Mouse (Mus musculus) adrenal gland, adult 8-10 months (tissue): ENCODE measurements around the gene Cabp4. TPM values are rescaled to one million over a fixed set of nuclear protein-coding genes. Genes with fewer than 3 reads are reported as not detected.
A peak's percentile ranks its signal among the peaks of the same experiment; 100 is the strongest.
"Not testable (repeated sequence)": the region's sequence is repeated elsewhere in the genome, so short reads cannot be mapped to it uniquely, and the experiment has no call there.

Experiments used
- DNase-seq: peaks from one replicate; pipeline ENCODE4 v3.0.0; 2022
- total RNA-seq, 4 experiments: library from RNA; stranded (reverse); gene quantifications; 2 replicates each; pipeline ENCODE4 v1.2.4; 2022

Cabp4 gene
- total RNA-seq, 4 experiments from 2014 or later: 0.23 to 0.59 (median 0.39) TPM

DNA sequence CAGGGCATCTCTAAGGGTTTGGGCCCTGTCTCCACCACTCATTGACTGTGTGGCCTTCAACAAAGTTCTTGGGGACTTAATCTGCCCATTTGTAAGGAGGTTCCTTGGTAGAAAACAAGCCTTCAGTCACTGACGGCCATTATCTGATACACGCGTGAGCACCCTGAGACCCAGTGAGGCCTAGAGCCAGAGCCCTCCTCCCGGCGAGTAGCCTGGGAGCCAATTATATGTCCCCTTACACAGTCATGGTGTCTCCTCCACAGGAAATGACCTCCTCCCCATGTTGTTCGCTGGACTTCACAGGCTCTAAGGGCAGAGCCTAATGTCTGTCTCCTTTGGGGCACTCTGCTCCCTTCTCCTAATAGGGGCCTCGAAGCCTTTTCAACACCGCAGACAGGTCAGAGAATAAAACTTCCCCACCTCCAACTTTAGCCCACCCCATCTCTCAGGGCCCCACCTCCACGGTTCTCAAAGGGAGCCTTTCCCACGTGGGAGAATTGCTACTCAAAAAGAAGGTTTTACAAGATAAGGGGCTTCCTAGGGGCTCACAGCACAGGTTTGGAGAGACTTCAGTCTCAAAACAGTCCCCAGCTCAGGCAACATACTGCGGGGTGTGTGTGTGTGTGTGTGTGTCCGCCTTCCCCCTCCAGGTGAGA, 2.7 kb upstream of the Cabp4 start:
- DNase-seq: no peak

DNA sequence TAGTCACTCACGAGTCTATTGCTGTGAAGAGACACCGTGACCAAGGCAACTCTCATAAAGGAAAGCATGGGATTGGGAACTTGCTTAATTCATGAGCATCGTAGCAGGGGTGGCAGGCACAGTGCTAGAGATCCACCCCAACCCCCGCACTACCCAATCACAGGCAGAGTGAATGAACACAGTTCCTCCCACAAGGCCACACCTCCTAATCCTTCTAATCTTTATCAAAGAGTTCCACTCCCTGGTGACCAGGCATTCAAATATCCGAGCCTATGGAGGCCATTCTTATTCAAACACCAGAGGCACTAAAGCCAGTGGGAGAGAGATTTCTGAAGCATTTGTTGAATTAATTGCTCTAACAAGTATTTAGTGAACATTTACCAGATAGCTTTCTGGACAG, 2.1 kb upstream of the Cabp4 start:
- DNase-seq: no peak

DNA sequence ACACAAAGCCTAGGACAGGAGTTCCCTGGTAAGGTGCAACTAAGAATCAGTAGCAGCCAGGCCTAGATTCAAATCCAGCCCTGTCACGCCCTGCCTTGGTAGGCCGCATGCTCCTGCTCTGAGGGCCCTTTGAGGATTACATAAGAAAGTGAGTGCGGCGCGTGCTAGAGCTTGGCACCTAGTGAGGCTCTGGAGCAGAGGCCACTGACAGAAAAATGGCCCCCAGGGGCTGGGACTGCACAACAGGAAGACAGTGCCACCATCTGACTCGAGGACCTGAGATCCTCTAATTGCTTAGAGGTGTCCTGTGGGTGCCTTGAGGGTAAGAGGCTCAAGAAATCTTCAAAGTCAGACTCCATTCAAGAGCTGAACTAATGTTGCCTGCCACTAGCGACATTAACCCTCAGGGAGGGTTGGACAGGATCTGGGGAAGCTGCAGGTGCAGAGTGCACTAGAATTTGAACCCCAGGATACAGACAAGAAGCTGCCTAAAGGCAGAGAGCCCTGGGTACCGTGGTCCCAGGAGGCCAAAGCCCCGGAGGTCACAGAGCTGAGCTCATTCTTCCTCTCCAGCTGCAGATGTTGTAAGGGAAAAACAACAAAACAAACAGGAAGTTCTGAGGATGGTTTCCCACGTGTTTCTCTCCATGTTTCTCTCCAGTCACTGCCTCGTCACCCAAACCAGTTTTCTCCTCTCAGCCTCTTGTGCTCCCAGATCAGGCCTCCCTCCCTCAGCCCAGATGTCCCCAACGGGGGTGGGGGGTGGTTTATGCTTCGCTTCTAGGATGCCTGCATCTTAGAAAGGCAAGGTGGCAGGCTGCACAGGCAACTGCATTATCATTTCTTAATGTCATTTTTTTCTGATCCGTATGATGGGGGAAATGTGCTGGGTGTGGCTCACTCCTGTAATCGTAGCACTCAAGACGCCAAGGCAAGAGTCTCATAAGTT, 991 bp upstream of the Cabp4 start:
- DNase-seq: no peak

DNA sequence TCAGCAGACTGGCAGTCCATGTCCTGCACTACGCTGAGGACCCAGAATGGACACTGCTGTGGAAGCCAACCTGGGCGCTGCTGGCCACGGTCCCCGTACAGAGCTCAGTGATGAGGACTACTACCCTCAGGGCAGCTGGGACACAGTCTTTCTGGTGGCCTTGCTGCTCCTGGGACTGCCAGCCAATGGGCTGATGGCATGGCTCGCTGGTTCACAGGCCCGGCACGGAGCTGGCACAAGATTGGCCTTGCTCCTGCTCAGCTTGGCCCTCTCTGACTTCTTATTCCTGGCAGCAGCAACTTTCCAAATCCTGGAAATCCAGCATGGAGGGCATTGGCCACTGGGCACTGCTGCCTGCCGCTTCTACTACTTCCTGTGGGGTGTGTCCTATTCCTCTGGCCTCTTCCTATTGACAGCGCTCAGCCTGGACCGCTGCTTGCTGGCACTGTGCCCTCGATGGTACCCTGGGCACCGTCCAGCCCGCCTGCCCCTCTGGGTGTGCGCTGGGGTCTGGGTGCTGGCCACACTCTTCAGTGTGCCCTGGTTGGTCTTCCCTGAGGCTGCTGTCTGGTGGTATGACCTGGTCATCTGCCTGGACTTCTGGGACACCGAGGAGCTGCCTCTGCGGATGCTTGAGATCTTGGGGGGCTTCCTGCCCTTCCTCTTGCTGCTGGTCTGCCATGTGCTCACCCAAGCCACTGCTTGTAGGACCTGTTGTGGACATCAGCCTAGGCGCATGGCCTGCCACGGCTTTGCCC, 1.2 kb downstream of the Cabp4 start:
- no peak for DNase-seq

DNA sequence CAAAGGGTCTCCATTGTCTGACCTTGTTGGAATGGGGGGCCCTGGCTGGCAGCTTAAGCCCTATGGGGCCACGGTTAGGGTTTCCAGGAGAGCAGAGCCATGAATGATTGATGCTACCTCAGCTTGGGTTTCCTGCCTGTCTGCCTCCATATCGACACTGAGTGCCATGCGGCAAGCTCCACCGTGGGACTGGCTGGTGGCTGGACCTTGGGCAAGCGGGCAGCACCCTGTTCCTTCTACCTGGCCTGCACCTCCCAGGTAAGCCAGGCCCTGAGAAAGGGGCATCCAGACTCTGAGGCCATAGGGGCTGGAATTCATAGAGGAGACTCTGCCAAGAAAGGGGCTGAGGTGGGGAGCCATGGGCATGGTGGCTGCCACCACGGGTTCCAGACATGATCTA, 3.7 kb downstream of the Cabp4 start:
- DNase-seq: no peak

DNA sequence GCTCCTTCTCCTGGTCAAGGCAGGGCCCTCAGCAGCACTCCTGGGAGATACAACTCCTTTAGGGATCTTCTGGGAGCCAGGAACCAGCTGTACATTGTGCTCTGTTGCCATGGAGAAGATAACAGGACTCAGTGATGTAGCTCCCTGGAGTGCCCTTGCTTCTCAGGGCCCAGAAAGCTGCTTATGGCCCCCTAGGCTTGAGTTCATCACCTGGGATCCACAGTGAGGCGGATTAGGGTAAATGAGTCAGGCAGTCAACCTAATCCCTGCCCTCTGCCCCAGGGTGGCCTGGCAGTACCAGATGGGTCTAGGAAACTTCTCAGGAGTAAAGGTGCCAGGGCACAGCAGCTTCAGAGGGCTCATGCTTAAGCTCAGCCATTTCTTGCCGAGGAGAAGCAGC, 4.4 kb downstream of the Cabp4 start, which contains the start of gene Gpr152:
Gpr152 (plus strand) TSS at position 342 of the 400 bp plus-strand sequence.
- DNase-seq: no peak

DNA sequence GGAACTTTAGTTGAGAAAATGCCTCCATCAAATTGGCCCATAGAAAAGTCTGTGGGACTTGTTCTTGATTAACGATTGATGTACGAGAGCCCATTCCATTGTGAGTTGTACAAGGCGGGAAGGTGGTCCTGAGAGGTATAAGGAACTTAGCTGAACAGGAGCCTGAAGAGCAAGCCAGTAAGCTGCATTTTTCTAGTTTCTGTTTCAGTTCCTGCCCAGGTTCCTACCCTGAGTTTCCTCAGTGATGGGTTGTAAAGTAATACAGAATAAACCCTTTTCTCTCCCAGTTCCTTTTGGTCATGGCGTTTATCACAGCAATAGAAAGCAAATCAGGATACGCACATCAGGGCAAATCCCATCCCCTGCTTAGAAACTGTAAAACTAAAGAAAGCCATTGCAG, 5.9 kb downstream of the Cabp4 start:
- no peak for DNase-seq

DNA sequence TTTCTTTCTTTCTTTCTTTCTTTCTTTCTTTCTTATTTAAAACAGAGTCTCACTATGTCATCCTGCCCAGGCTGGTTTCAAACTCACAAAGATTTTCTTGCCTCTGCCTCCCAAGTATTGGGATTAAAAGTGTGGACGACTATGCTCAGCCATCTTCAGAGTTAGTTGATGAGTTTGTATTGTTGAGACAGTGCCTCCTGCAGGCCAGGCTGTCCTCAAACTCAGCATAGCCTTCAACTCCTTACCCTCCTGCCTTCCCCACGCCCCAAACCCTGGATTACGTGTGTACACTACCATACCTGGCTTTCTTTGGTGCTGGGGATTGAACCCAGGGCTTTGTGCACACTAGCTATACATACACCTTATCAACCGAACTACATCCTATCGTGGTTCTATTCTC, 7.4 kb downstream of the Cabp4 start:
- DNase-seq: no peak

DNA sequence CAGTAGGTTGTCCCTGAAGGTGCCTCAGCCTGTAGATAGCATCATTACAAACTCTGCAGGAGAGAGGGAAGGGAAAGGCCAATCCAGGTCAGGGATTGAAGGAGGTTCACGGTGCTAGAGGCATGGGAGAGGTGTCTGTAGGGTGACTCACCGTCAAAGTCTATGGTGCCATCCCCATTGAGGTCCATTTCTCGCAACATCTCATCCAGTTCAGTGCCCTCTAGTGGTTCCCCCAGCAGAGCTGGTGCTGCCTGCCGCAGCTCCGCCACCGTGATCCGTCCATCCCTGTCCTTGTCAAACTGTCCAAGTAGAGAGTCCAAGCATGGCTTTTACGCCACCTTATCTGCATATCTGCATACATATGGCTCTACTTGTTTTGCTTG, 7.9 kb downstream of the Cabp4 start:
- DNase-seq: not testable (repeated sequence)

DNA sequence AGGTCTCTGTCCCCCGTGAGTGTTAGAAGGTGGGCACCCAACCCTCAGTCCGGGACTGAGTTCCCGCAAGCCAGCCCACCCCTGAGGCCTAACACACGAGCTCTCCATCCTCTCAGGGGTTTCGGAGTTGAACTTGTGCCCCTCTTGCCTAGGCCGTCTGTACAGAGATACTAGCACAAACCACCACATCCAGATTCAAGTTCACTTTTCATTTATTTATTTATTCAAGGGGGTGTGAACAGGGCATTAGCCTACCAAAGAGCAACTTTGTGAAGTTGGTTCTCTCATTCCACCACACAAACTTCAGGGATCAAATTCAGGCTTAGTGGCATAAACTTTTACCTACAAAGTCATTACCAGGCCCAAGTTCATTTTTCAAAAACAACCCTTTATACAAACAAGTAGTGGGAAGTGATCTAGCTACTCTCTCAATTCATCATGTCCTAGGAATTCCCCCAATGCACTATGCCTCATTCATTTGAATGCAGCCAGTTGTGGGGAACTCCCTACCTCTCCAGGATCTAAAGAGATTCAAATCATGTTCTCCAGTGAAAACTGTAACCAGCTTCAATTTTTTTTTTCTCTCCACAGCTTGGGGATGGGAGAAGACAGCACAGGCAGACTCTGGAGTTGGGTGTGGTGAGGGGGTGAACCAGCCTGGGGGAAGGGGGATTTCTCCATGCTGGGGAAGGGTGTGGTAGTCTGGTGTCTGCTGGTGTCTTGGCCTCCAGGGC, 8.4 kb downstream of the Cabp4 start:
- DNase-seq: not testable (repeated sequence)

DNA sequence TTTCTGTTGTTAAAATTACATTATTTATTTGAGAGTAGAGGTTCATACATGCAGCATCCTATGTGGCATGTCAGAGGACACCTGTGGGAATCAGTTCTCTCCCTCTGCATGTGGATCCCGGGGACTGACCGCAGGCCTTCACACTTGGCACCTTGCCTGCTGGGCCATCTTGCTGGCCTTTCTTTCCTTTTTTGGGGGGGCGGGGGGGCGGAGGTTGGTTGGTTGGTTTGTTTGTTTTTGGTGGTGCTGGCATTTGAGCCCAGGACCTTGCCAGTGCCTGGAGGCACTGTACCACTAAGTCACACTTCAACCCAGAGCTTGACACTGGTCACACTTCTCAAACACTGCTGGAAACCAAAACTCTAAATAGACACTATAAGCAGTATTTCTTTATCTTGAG, 9.5 kb downstream of the Cabp4 start:
- DNase-seq: no peak

DNA sequence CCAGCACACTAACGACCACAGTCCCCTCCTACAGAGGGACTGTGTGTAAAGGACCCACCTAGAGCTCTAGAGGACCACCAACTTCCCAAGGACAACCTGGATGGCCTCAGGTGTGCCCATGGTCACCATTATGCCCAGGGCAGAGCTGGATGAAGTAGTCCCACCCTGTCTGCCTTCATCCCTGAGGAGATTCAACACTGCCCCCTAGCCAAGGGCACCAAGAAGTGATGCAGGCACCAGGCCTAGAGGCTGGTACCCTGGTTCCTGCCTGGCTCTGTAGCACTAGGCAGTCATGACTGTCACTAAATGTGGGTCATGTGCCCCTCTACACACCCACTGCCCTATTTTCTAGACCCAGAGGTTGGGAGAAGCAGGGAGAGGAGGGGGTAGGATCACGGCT, 12.1 kb downstream of the Cabp4 start:
- no peak for DNase-seq

DNA sequence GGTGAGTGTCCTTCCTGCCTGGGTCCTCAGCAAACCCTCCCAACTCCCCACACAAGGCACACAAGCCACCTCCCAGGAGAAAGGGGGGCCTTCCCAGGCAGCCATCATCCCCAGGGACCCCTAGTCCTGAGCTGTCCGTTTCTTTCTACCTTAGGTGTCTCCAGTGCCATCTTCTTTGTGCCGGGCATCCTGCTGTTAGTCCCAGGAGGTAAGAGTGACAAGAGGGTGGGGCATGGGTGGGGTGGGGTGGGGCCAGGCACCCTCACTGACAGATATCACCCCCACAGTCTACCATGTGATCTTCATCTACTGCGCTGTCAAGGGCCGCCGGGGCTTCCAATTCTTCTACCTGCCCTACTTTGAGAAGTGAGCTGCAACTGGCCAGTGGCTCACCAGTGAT, 12.8 kb downstream of the Cabp4 start:
- DNase-seq: no peak

DNA sequence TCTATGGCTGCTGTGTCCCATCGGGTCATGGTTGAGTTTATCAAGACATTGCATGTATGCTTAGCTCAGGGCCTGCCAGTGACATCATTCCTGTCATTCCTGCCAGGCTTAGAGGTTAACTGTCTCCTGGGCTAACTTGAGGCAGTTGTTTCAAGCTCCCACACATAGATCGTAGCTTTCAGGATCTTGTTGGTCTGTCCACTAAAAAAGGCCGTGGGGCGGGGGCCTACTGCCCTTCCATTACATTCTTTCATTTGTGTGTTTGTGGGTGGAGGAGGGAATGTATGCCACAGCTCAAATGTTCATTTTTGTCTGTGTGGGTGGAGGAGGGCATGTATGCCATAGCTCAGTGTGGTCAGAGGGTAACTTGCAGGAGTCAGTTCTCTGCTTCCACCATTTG, 13.7 kb downstream of the Cabp4 start:
- no peak for DNase-seq

DNA sequence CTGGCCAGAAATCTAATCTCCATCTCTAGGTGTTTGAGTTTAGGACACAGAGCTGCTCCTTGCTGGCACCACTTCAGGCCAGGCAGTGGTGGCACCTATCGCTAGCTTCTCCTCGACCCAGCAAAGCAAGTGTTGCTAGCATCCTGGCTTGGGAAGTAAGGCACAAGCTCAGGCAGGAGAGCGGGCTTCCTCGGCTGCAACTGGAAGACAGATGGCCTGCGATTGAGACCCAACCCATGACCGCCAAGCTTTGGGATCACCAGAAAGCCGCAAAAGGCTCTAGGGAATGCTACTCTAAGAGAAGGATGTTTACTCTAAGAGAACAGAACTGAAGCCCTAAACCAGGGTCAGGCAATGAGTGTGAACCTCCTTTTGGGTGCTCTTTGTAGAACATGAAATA, 14.4 kb downstream of the Cabp4 start:
- no peak for DNase-seq

DNA sequence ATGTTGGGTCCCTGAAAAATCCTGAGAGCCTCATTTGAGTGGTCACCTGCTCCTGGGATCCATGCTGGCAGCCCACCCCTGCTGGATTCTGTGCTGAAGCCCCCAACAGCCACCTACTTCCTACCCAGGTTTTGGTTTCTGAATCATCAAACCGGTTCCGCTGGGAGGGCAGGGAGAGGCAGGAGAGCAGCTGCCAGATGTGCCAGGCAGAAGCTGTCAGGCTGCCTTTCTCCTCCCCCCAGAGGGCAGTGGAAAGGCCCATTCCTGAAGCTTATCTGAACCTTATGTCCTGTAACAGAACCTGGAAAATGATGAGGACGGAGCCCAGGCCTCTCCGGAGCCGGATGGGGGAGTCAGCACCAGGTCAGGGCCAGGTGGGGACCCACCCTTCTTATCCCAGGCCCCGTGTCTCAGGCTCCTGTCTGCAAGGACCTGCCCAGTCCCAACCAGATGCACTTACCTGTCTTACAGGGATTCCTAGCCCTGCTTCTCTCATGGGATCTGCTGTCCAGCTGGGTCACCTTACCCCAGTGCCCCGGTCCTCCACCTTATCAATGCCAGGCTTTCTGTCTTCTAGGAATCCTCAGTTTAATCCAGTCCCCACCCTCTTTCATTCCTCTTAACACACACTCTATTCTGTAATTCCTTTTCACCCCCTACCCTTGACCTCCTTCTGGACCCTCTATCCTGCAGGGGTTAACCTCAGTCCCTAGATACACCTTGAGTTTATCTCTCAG, 16.9 kb downstream of the Cabp4 start:
- DNase-seq: no peak

DNA sequence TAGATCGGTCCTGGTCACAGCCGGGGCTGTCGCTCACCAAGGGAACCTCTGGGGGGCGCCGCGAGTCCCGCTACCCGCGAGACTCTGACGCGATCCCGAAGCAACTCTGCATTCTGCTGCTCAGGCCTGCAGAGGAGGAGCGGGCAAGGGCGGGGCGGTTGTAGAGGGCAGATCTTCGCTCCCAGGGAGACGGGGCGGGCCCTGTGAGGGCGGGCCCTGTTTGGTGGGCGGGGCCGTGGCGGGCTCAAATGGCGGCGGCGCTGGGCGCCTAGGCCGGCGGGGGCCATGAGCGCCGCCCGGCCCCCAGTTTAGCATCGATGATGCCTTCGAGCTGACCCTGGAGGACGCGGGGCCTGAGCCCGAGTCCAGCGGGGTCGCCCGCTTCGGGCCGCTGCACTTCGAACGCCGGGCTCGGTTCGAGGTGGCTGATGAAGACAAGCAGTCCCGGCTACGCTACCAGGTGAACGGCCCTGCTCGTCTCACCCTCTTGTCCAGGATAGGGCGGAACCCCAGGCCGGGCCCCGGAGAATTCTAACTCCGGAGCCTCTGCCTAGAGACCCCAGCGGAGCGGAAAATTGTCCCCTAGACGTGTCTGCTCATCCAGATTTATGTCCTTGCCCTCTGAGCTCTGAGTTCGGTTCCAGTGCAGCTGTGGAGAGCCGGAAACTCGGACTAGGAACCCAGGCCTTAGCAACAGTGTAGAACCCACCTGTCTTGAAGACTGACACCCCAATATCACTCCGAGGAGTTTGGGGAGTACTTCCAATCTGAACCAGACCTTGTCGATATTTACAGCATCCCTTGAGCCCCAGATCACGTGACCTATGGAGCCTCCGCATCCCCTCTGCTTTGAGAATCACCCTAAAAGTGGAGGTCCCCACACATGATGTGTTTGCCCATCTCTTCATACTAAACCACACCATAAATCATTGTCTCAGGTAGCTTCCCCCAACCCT, 17.8 kb downstream of the Cabp4 start, which contains the start of gene Aip:
Aip (minus strand) TSS at position 118 of the 956 bp plus-strand sequence.
- DNase-seq: peak; percentile 98

DNA sequence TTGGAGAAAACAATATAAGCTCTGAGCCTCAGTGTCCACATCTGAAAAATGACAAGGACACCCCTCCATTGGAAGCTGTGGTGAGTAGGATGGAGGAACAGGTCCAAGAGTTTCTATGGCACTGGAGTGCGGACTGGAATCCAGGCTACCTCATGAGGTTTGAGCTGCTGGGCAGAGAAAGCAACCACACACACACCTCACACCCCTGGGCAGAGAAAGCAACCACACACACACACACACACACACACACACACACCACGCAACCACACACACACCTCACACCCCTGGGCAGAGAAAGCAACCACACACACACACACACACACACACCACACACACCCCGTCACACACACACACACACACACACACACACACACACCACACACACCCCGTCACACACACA, 18.6 kb downstream of the Cabp4 start:
- DNase-seq: not testable (repeated sequence)

DNA sequence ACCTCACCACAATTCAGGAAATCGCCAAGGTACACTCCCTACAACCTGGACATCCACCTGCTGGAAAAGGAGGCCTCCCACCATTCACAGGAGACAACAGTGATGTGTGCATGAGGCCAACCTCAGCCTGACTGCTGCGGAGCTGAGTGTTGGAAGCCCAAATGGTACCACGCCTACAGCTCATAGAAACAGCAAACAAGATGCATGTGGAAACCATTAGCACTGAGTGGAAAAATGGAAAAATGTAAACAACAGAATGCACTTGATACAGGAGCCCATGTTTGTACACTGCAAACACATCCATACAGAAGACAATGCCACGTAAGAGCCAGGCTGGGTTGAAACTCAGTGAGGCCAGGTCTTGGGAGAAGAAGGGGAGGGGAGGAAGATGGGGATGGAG, 19.4 kb downstream of the Cabp4 start:
- DNase-seq: no peak
